Mouse (Mus musculus) CH12.LX (cell line): ENCODE results near the gene Gm19410.

Experiments used
- CTCF ChIP-seq, 2 experiments: IDR thresholded peaks in 1 of 2; conservative IDR thresholded peaks in 1 of 2; 2 replicates each; pipeline ENCODE4 v1.5.1; 2011 to 2012; ENCODE audit warnings: low read depth in 2 of 2, low read length in 2 of 2, improper control_type of control experiment in 1 of 2, inconsistent platforms in 1 of 2, mild to moderate bottlenecking in 1 of 2, moderate library complexity in 1 of 2
- ETS1 ChIP-seq: conservative IDR thresholded peaks from 2 replicates; pipeline ENCODE4 v1.6.1; 2012; ENCODE audit warnings: low read depth, mild to moderate bottlenecking, inconsistent platforms, low read length, improper control_type of control experiment, moderate library complexity
- JUND ChIP-seq: conservative IDR thresholded peaks from 2 replicates; pipeline ENCODE4 v1.6.1; 2011; ENCODE audit warnings: low read depth, low read length, improper control_type of control experiment
- MAX ChIP-seq: IDR thresholded peaks from 2 replicates; pipeline ENCODE4 v1.6.1; 2011; ENCODE audit warnings: low read length, improper control_type of control experiment
- MEF2A ChIP-seq: IDR thresholded peaks from 2 replicates; pipeline ENCODE4 v1.6.1; 2014; ENCODE audit warnings: low read depth, mild to moderate bottlenecking, inconsistent platforms, low read length, improper control_type of control experiment, borderline replicate concordance
- NRF1 ChIP-seq: IDR thresholded peaks from 2 replicates; pipeline ENCODE4 v1.6.1; 2014; ENCODE audit warnings: low read depth, mild to moderate bottlenecking, inconsistent platforms, low read length, improper control_type of control experiment, moderate library complexity
- PAX5 ChIP-seq: IDR thresholded peaks from 2 replicates; pipeline ENCODE4 v1.6.1; 2012; ENCODE audit warnings: low read length, inconsistent platforms, mixed read lengths
- POLR2A ChIP-seq: IDR thresholded peaks from 2 replicates; pipeline ENCODE4 v1.6.1; 2011; ENCODE audit warnings: low read depth, mild to moderate bottlenecking, improper control_type of control experiment, low read length
- TCF12 ChIP-seq: IDR thresholded peaks from 2 replicates; pipeline ENCODE4 v1.6.1; 2014; ENCODE audit warnings: low read depth, mild to moderate bottlenecking, inconsistent platforms, low read length, improper control_type of control experiment
- ZNF384 ChIP-seq: IDR thresholded peaks from 2 replicates; pipeline ENCODE4 v1.6.1; 2012; ENCODE audit warnings: low read depth, low read length, improper control_type of control experiment, inconsistent platforms

- TF ChIP-seq CTCF (conservative IDR thresholded peaks at IDR 0.05 in 1 of 2, IDR thresholded peaks at IDR 0.05 in 1 of 2; ENCODE audit: low read depth in 2 of 2, low read length in 2 of 2) (no peak), POLR2A (no peak), ZNF384 (no peak), PAX5 (no peak), TCF12 (no peak), JUND (no peak), NRF1 (no peak), MAX (no peak), MEF2A (no peak), ETS1 (no peak)
Observed at GRCm38 (mm10) chr8:35765020-35765419, 570 bp upstream of the Gm19410 start.
